Mouse (Mus musculus) lung, postnatal 0 days (tissue): ENCODE results near the gene Slx4ip.

Experiments used
- CTCF ChIP-seq: IDR thresholded peaks from 2 replicates; pipeline ENCODE4 v1.5.1; 2016; ENCODE audit warnings: antibody characterized with exemption, mild to moderate bottlenecking
- EP300 ChIP-seq: IDR thresholded peaks from 2 replicates; pipeline ENCODE4 v1.6.1; 2016; ENCODE audit warnings: antibody characterized with exemption, mild to moderate bottlenecking, control low read depth

DNA sequence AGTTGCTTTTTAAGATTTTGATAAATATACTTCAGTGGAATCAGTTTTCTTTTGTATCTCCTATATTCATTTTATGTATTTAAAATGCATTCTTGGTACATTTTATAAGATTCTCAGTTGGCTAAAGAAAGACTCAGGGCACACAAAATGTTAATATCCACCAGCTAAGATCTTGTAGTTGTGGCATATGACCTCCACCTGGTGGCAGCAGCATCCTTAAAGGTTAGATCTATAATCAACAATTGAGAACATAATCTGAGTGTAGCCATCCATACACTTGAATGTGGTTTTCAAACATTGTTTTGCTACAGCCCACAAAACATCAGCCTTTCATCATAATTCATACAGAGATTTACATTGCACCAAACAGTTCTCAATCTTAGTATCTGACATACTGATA, 106.1 kb downstream of the Slx4ip start:
- TF ChIP-seq EP300 (no peak), CTCF (peak; percentile 64)
